Mouse (Mus musculus): ENCODE data around the gene Myo1g. TPM values are rescaled to one million over a fixed set of nuclear protein-coding genes. Genes with fewer than 3 reads are reported as not detected.

Gene Myo1g
- polyA plus RNA-seq, 1 experiment = 34.2 TPM

DNA sequence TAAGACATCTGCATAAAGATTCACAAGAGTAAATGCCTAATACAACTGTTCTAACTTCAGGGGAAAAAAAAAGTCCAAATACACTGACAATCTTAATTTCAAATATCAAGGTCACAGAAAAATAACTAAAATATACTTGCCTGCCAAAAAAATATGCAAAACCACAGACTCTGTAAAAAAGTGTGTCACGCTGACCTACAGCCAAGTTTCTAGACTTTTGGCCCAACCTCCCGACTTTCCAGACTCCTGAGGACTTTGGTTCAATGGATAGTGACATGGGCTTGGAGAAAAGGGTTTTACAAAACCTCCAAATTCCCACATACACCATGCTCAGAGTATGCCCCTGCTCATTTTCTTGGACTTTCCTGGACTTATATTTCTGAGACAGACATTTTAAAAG, 52.2 kb downstream of the Myo1g start:
- H3K4me1 ChIP-seq = peaks cover 51% of the 10 kb centered on the region

DNA sequence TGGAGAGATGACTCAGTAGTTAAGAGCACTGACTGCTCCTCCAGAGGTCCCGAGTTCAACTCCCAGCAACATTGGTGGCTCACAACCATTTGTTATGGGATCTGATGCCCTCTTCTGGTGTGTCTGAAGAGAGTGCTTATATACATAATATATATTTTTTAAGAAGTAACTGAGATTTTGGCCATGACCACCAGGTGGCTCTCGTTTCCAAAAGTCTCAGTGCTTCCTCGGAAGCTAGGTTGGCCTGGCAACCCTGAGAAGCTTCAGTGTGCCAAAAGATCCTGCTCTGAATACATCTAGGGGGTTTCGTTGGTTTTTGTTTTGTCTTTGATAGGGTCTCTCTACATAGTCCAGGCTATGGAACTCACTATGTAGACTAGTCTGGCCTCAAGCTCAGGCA, 55.6 kb downstream of the Myo1g start:
- H3K4me1 ChIP-seq = peaks cover 34% of the 10 kb centered on the region
- H3K4me3 ChIP-seq (replicated peaks) = no peak overlapping the region
- no peaks in the 10 kb centered on the region for H3K9me3 ChIP-seq
- TF ChIP-seq GATA1 (IDR thresholded peaks at IDR 0.05; ENCODE audit: borderline replicate concordance, low read length) (no peak), FLI1 (IDR thresholded peaks at IDR 0.05; ENCODE audit: low read length) (no peak)
- peaks cover 39% of the 10 kb centered on the region for H3K36me3 ChIP-seq (replicated peaks; ENCODE audit: low read length)
- no peaks in the 10 kb centered on the region for H3K27me3 ChIP-seq (replicated peaks)

More for the DNA sequence above, 52.2 kb downstream of the Myo1g start:
- no peak for TF ChIP-seq GATA1 (IDR thresholded peaks at IDR 0.05; ENCODE audit: borderline replicate concordance, low read length)
- no peak for TF ChIP-seq FLI1 (IDR thresholded peaks at IDR 0.05; ENCODE audit: low read length)
- no peak overlapping the region for H3K4me3 ChIP-seq (replicated peaks)
- no peaks in the 10 kb centered on the region for H3K9me3 ChIP-seq
- no peaks in the 10 kb centered on the region for H3K27me3 ChIP-seq (replicated peaks)
- H3K36me3 ChIP-seq (replicated peaks; ENCODE audit: low read length) = peaks cover 52% of the 10 kb centered on the region

DNA sequence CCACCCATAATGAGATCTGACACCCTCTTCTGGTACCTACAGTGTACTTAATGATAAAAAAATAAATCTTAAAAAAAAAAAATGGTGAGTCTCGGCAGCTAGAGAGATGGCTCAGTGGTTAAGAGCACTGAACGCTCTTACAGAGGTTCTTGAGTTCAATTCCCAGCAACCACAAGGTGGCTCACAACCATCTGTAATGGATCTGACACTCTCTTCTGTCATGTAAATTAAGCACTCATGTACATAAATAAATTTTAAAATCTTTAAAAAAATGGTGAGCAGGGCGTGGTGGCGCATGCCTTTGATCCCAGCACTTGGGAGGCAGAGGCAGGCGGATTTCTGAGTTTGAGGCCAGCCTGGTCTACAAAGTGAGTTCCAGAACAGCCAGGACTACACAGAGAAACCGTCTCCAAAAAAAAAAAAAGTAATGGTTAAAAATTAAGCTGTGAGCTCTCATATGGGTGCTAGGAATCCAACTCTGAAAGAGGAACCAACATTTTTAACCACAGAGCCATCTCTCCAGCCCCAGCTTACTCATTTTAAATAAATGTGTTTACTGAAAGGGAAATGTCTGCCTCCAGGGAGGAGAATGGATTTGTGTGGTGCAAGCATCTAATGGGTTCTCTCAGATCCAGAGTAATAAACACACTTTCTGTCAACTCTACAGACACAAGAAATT, 57.5 kb downstream of the Myo1g start:
- Histone ChIP-seq H3K27me3 (replicated peaks) (no peaks in the 10 kb centered on the region), H3K36me3 (replicated peaks; ENCODE audit: low read length) (peaks cover 26% of the 10 kb centered on the region), H3K4me1 (peaks cover 20% of the 10 kb centered on the region; the same call in 1 of the 2 replicates), H3K4me3 (replicated peaks) (no peak overlapping the region), H3K9me3 (peaks cover 4% of the 10 kb centered on the region; the same call in 1 of the 2 replicates)
- no peak for TF ChIP-seq GATA1 (IDR thresholded peaks at IDR 0.05; ENCODE audit: borderline replicate concordance, low read length)
- no peak for TF ChIP-seq FLI1 (IDR thresholded peaks at IDR 0.05; ENCODE audit: low read length)

Other genes with a start within 250 kb of the Myo1g start
- gene Tmed4, start 246.1 kb downstream of the Myo1g start, polyA plus RNA-seq (2012; ENCODE audit: insufficient read depth, low replicate concordance) = 2.5 and 33.8 TPM in 2 replicates
- 19.3 and 34.8 TPM in 2 replicates for gene Ogdh, start 229.3 kb downstream of the Myo1g start, polyA plus RNA-seq (2012; ENCODE audit: insufficient read depth, low replicate concordance)
- 225 and 608 TPM in 2 replicates for gene Zmiz2, start 131.9 kb downstream of the Myo1g start, polyA plus RNA-seq (2012; ENCODE audit: insufficient read depth, low replicate concordance)
- 18.2 and 172 TPM in 2 replicates for gene Ppia, start 105.5 kb downstream of the Myo1g start, polyA plus RNA-seq (2012; ENCODE audit: insufficient read depth, low replicate concordance)
- 23.2 and 32.7 TPM in 2 replicates for gene H2afv, start 76.5 kb downstream of the Myo1g start, polyA plus RNA-seq (2012; ENCODE audit: insufficient read depth, low replicate concordance)
- gene Purb, start 45.0 kb downstream of the Myo1g start, polyA plus RNA-seq (2012; ENCODE audit: insufficient read depth, low replicate concordance) = 8.7 and 12.9 TPM in 2 replicates
- gene Ccm2, start 25.9 kb upstream of the Myo1g start, polyA plus RNA-seq (2012; ENCODE audit: insufficient read depth, low replicate concordance) = 11.6 and 24.8 TPM in 2 replicates
- gene Nacad, start 85.1 kb upstream of the Myo1g start, polyA plus RNA-seq (2012; ENCODE audit: insufficient read depth, low replicate concordance) = 0.34 and 0.63 TPM in 2 replicates
- 55.6 and 136 TPM in 2 replicates for gene Tbrg4, start 105.1 kb upstream of the Myo1g start, polyA plus RNA-seq (2012; ENCODE audit: insufficient read depth, low replicate concordance)
- not detected in 2 replicates for gene Wap, start 117.7 kb upstream of the Myo1g start, polyA plus RNA-seq (2012; ENCODE audit: insufficient read depth, low replicate concordance)
- not detected in 2 replicates for gene Ramp3, start 137.6 kb upstream of the Myo1g start, polyA plus RNA-seq (2012; ENCODE audit: insufficient read depth, low replicate concordance)